Comparison of ENCODE assay signal across 24 mouse cellular contexts in genomic region chr1:32407651-32408050, GRCm38 (mm10).
DNase-seq lines count a peak whose midpoint lies in the region; ATAC-seq and TF ChIP-seq lines count a peak whose summit lies in the region.
"Had no signal": no experiment of that assay in that cellular context is flagged by ENCODE, and none has a peak within 500 bp of the region (broad histone marks: within the 10 kb centered on the region; RNA-seq: fewer than 3 reads in every experiment).

No protein-coding gene starts in this region.

- no peak overlapping the region for H3K27ac ChIP-seq in intestine, embryonic 15.5 days
- H3K27ac ChIP-seq in intestine, postnatal 0 days (ENCODE audit: low read depth, low read length), result no peak overlapping the region
- no peak overlapping the region for H3K27ac ChIP-seq in lung, embryonic 15.5 days
- no peak overlapping the region for H3K27ac ChIP-seq in stomach, embryonic 14.5 days (ENCODE audit: low read length)
- H3K27ac ChIP-seq in stomach, postnatal 0 days (replicated peaks), result no peak overlapping the region
- H3K27ac ChIP-seq: embryonic facial prominence, embryonic 10.5 days; embryonic facial prominence, embryonic 12.5 days; forebrain, embryonic 13.5 days; forebrain, embryonic 15.5 days had no signal

- ATAC-seq in intestine, embryonic 15.5 days, result peak; percentile 61
- no peak for ATAC-seq in intestine, postnatal 0 days
- ATAC-seq in lung, embryonic 15.5 days (ENCODE audit: borderline replicate concordance, extremely low read depth, low FRiP score, low TSS enrichment), result peak; percentile 52; the same call in 1 of the 2 replicates
- ATAC-seq in stomach, embryonic 14.5 days (ENCODE audit: insufficient number of reproducible peaks, insufficient read depth, low FRiP score, low read depth), result peak; percentile 63; the same call in 1 of the 2 replicates
- ATAC-seq in stomach, postnatal 0 days (ENCODE audit: low FRiP score, low TSS enrichment), result no peak
- ATAC-seq: activated CD4-positive, CD25-positive, alpha-beta regulatory T cell, adult 4 months; CD4-positive, CD25-positive, alpha-beta regulatory T cell, adult 4 months; forebrain, embryonic 13.5 days; forebrain, embryonic 15.5 days; Patski had no signal

- no peak for TF ChIP-seq CTCF in intestine, postnatal 0 days (IDR thresholded peaks at IDR 0.05; ENCODE audit: low read depth)
- no peak for TF ChIP-seq CTCF in stomach, postnatal 0 days (IDR thresholded peaks at IDR 0.05; ENCODE audit: low read depth)

- H3K36me3 ChIP-seq in intestine, embryonic 15.5 days, result no peaks in the 10 kb centered on the region
- H3K36me3 ChIP-seq in intestine, postnatal 0 days (ENCODE audit: control insufficient read depth, insufficient read depth), result no peaks in the 10 kb centered on the region
- no peaks in the 10 kb centered on the region for H3K36me3 ChIP-seq in lung, embryonic 15.5 days
- H3K36me3 ChIP-seq in stomach, embryonic 14.5 days (ENCODE audit: control insufficient read depth, insufficient read depth, low read length), result no peaks in the 10 kb centered on the region
- H3K36me3 ChIP-seq in stomach, postnatal 0 days (ENCODE audit: control insufficient read depth, insufficient read depth, low read length), result no peaks in the 10 kb centered on the region
- H3K36me3 ChIP-seq: embryonic facial prominence, embryonic 10.5 days; embryonic facial prominence, embryonic 12.5 days; forebrain, embryonic 15.5 days; G1E had no signal

- H3K27me3 ChIP-seq in intestine, embryonic 15.5 days (replicated peaks), result no peaks in the 10 kb centered on the region
- no peaks in the 10 kb centered on the region for H3K27me3 ChIP-seq in intestine, postnatal 0 days (replicated peaks; ENCODE audit: control insufficient read depth, insufficient read depth, low read length)
- H3K27me3 ChIP-seq in lung, embryonic 15.5 days, result no peaks in the 10 kb centered on the region
- no peaks in the 10 kb centered on the region for H3K27me3 ChIP-seq in stomach, embryonic 14.5 days (ENCODE audit: control insufficient read depth, insufficient read depth, low read length)
- H3K27me3 ChIP-seq in stomach, postnatal 0 days (ENCODE audit: control insufficient read depth, insufficient read depth, low read length), result no peaks in the 10 kb centered on the region
- H3K27me3 ChIP-seq: CH12.LX; embryonic facial prominence, embryonic 12.5 days; forebrain, embryonic 13.5 days; forebrain, embryonic 15.5 days; Patski had no signal

- no peak overlapping the region for H3K4me2 ChIP-seq in intestine, embryonic 15.5 days (replicated peaks)
- no peak overlapping the region for H3K4me2 ChIP-seq in intestine, postnatal 0 days (replicated peaks; ENCODE audit: low read depth)
- H3K4me2 ChIP-seq in lung, embryonic 15.5 days, result no peak overlapping the region
- no peak overlapping the region for H3K4me2 ChIP-seq in stomach, embryonic 14.5 days (replicated peaks; ENCODE audit: low read depth, low read length)
- H3K4me2 ChIP-seq in stomach, postnatal 0 days (replicated peaks; ENCODE audit: low read depth), result no peak overlapping the region
- H3K4me2 ChIP-seq: embryonic facial prominence, embryonic 12.5 days; forebrain, embryonic 13.5 days; forebrain, embryonic 15.5 days had no signal

- no peak for DNase-seq in lung, postnatal 25 days (ENCODE audit: low spot score)
- DNase-seq in stomach, postnatal 0 days (ENCODE audit: low spot score), result no peak
- DNase-seq: adrenal gland, adult 8-10 months; adrenal gland, postnatal 14 days; adrenal gland, postnatal 36 days; B cell, adult 2 months; cerebellum, adult 11-12 months; cerebellum, adult 2 months; cerebellum, adult 9-10 months; cerebellum, postnatal 10 days; cerebellum, postnatal 25 days had no signal

- no peak overlapping the region for H3K9ac ChIP-seq in intestine, embryonic 15.5 days
- no peak overlapping the region for H3K9ac ChIP-seq in intestine, postnatal 0 days (ENCODE audit: low read depth, low read length)
- no peak overlapping the region for H3K9ac ChIP-seq in lung, embryonic 15.5 days
- H3K9ac ChIP-seq in stomach, embryonic 14.5 days (replicated peaks; ENCODE audit: low read depth, low read length), result no peak overlapping the region
- no peak overlapping the region for H3K9ac ChIP-seq in stomach, postnatal 0 days (ENCODE audit: low read length)
- H3K9ac ChIP-seq: embryonic facial prominence, embryonic 12.5 days; forebrain, embryonic 13.5 days; forebrain, embryonic 15.5 days had no signal

- H3K4me3 ChIP-seq in intestine, embryonic 15.5 days (replicated peaks), result no peak overlapping the region
- no peak overlapping the region for H3K4me3 ChIP-seq in intestine, postnatal 0 days (ENCODE audit: low read depth, low read length)
- no peak overlapping the region for H3K4me3 ChIP-seq in lung, embryonic 15.5 days
- H3K4me3 ChIP-seq in stomach, embryonic 14.5 days (ENCODE audit: low read depth, low read length), result no peak overlapping the region
- no peak overlapping the region for H3K4me3 ChIP-seq in stomach, postnatal 0 days (ENCODE audit: low read depth, low read length)
- H3K4me3 ChIP-seq: embryonic facial prominence, embryonic 10.5 days; embryonic facial prominence, embryonic 12.5 days; forebrain, embryonic 13.5 days; forebrain, embryonic 15.5 days had no signal

- H3K4me1 ChIP-seq in intestine, embryonic 15.5 days (replicated peaks), result no peaks in the 10 kb centered on the region
- no peaks in the 10 kb centered on the region for H3K4me1 ChIP-seq in intestine, postnatal 0 days (replicated peaks; ENCODE audit: control insufficient read depth, insufficient read depth, low read length)
- H3K4me1 ChIP-seq in lung, embryonic 15.5 days, result no peaks in the 10 kb centered on the region
- no peaks in the 10 kb centered on the region for H3K4me1 ChIP-seq in stomach, embryonic 14.5 days (ENCODE audit: control insufficient read depth, insufficient read depth, low read length)
- no peaks in the 10 kb centered on the region for H3K4me1 ChIP-seq in stomach, postnatal 0 days (replicated peaks; ENCODE audit: control insufficient read depth, insufficient read depth)
- H3K4me1 ChIP-seq: embryonic facial prominence, embryonic 10.5 days; embryonic facial prominence, embryonic 12.5 days; forebrain, embryonic 13.5 days; forebrain, embryonic 15.5 days had no signal

- TF ChIP-seq EP300 in stomach, postnatal 0 days (optimal IDR thresholded peaks at IDR 0.05), result no peak

- WGBS in intestine, embryonic 15.5 days, result 40% methylated on average over 2 of the region's 2 CpGs
- 57% methylated on average over 2 of the region's 2 CpGs for WGBS in intestine, postnatal 0 days
- WGBS in lung, embryonic 15.5 days, result 52% methylated on average over 2 of the region's 2 CpGs
- WGBS in stomach, embryonic 14.5 days, result 38% methylated on average over 2 of the region's 2 CpGs
- 45% methylated on average over 2 of the region's 2 CpGs for WGBS in stomach, postnatal 0 days

- H3K9me3 ChIP-seq in intestine, embryonic 15.5 days, result no peaks in the 10 kb centered on the region
- H3K9me3 ChIP-seq in intestine, postnatal 0 days (ENCODE audit: control insufficient read depth), result no peaks in the 10 kb centered on the region; the same call in 1 of the 2 replicates
- H3K9me3 ChIP-seq in lung, embryonic 15.5 days, result no peaks in the 10 kb centered on the region
- no peaks in the 10 kb centered on the region for H3K9me3 ChIP-seq in stomach, embryonic 14.5 days (ENCODE audit: control insufficient read depth, low read depth, low read length)
- no peaks in the 10 kb centered on the region for H3K9me3 ChIP-seq in stomach, postnatal 0 days (ENCODE audit: control insufficient read depth, low read length)
- H3K9me3 ChIP-seq: embryonic facial prominence, embryonic 10.5 days; embryonic facial prominence, embryonic 12.5 days; forebrain, embryonic 13.5 days; forebrain, embryonic 15.5 days; G1E had no signal

Comparison
In these comparisons a context has a peak if more than half of its experiments do, and no peak if none do; other contexts are left out.
1. ATAC-seq: peak in intestine, embryonic 15.5 days (single experiment), lung, embryonic 15.5 days (single experiment) and stomach, embryonic 14.5 days (single experiment); none in intestine, postnatal 0 days (single experiment) and stomach, postnatal 0 days (single experiment).